Mouse (Mus musculus): ENCODE data around the gene Eif4a1. TPM values are rescaled to one million over a fixed set of nuclear protein-coding genes. Genes with fewer than 3 reads are reported as not detected.
A peak's percentile ranks its signal among the peaks of the same experiment; 100 is the strongest.

The Eif4a1 gene
- polyA plus RNA-seq, 1 experiment from 2014 or later: 563 TPM

DNA sequence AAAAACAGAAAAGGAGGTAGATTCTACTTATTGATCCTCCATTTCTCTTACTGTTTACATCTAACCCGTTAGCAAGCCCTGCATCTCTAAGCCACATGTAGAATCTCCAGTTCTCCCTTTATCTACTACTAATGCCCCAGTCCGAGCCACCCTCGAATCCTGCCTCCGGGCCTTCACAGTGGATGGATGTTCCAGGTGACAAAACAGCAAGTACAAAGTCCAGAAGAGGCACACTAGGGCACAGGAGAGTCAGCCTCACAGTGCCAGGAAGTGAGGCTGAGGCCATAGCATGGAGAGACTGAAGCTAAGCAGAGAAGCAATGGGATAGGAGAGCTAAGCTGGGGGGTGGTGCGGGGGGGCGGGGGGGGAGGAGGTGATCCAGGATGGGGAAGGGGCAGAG is 20.6 kb upstream of the Eif4a1 start:
- H3K4me2 ChIP-seq (ENCODE audit: low read length): no peak overlapping the region

DNA sequence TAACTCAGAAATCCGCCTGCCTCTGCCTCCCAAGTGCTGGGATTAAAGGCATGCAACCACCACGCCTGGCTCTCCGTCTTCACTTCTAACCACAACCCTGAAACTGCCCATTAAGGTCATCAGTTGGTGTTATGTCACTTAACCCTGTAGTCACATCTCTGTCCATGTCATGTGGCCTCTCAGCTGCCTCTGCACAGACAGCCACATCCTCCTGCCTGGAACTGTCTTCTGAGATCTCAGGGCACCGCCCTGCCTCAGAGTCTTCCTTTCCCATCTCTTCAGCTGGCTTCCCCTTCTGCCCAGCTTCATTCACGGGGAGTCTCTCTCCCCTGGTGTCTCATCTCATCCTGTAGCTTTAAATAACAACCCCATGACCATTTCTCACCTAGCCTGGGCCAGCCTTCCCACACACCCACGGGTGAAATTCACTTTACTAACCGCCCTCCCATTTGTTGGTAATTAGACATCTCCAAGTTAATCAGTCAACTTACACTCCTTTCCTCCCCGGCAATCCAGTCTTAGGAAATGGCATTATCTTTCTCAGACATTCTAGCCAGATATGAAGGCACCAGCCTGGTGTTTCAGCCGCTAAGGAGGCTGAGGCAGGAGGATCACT is 20.1 kb upstream of the Eif4a1 start:
- no peaks in the 10 kb centered on the region for H3K36me3 ChIP-seq (ENCODE audit: control insufficient read depth, insufficient read depth)
- no peaks in the 10 kb centered on the region for H3K9me3 ChIP-seq (ENCODE audit: control insufficient read depth, low read length)
- no peak overlapping the region for H3K27ac ChIP-seq (ENCODE audit: low read length)
- no peak overlapping the region for H3K4me2 ChIP-seq (ENCODE audit: low read length)
- H3K9ac ChIP-seq (replicated peaks; ENCODE audit: low read depth, low read length): no peak overlapping the region
- ATAC-seq: no peak
- 81% methylated on average over 9 of the region's 9 CpGs for WGBS
- peaks cover 11% of the 10 kb centered on the region for H3K4me1 ChIP-seq (replicated peaks; ENCODE audit: control insufficient read depth, insufficient read depth, low read length)
- no peak overlapping the region for H3K4me3 ChIP-seq (replicated peaks; ENCODE audit: low read length)
- H3K27me3 ChIP-seq (replicated peaks; ENCODE audit: control insufficient read depth, insufficient read depth, low read length): no peaks in the 10 kb centered on the region

More for the DNA sequence above, 20.6 kb upstream of the Eif4a1 start:
- no peak for ATAC-seq
- no peak overlapping the region for H3K4me3 ChIP-seq (replicated peaks; ENCODE audit: low read length)
- WGBS: 84% methylated on average over 6 of the region's 6 CpGs
- H3K27ac ChIP-seq (ENCODE audit: low read length): no peak overlapping the region
- H3K27me3 ChIP-seq (replicated peaks; ENCODE audit: control insufficient read depth, insufficient read depth, low read length): no peaks in the 10 kb centered on the region
- no peak overlapping the region for H3K9ac ChIP-seq (replicated peaks; ENCODE audit: low read depth, low read length)
- H3K4me1 ChIP-seq (replicated peaks; ENCODE audit: control insufficient read depth, insufficient read depth, low read length): peaks cover 11% of the 10 kb centered on the region
- no peaks in the 10 kb centered on the region for H3K9me3 ChIP-seq (ENCODE audit: control insufficient read depth, low read length)
- H3K36me3 ChIP-seq (ENCODE audit: control insufficient read depth, insufficient read depth): no peaks in the 10 kb centered on the region

DNA sequence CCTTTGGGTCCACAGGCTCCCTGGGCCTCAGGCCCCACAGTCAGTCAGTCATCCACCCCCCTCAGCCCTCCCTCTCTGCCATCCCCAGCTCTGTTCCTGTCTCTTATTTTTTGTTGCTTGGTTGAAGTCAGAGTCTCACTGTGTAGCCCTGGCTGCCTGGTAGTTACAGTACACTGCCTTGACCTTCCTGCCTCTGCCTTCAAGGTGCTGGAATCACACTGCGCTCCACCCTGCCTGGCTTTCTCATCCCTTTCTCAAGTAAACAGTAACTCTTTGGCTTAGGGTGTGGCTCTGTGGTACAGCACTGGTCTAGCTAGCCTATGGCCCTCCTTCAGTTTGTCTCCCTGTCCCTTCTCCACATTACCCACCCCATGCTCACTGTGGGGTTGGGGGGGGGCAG is 17.7 kb upstream of the Eif4a1 start:
- no peaks in the 10 kb centered on the region for H3K9me3 ChIP-seq (ENCODE audit: control insufficient read depth, low read length)
- H3K27me3 ChIP-seq (replicated peaks; ENCODE audit: control insufficient read depth, insufficient read depth, low read length): no peaks in the 10 kb centered on the region
- peaks cover 12% of the 10 kb centered on the region for H3K4me1 ChIP-seq (replicated peaks; ENCODE audit: control insufficient read depth, insufficient read depth, low read length)
- 97% methylated on average over 1 of the region's 1 CpGs for WGBS
- H3K36me3 ChIP-seq (ENCODE audit: control insufficient read depth, insufficient read depth): no peaks in the 10 kb centered on the region
- no peak for ATAC-seq
- no peak overlapping the region for H3K4me2 ChIP-seq (ENCODE audit: low read length)
- H3K9ac ChIP-seq (replicated peaks; ENCODE audit: low read depth, low read length): no peak overlapping the region
- H3K4me3 ChIP-seq (replicated peaks; ENCODE audit: low read length): no peak overlapping the region
- no peak overlapping the region for H3K27ac ChIP-seq (ENCODE audit: low read length)

DNA sequence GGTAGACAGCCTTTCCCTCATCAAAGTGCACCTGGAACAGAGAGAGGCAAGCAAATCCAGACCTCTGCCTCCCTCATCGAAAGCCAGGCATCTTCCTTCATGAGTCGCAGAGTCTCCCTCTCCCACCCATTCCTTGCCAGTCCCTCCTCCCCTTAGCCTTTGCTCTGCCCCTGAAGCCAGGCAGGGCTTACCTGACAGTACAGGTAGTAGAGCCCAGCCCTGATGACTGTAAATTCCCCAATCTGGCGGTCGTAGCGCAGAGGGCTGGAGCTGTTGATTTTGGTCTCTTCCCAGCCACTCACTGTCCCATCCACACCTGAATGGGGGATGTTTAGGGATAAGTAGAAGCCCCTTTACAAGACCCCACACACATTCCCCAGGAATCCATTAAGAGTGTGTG is 14.8 kb upstream of the Eif4a1 start:
- no peaks in the 10 kb centered on the region for H3K27me3 ChIP-seq (replicated peaks; ENCODE audit: control insufficient read depth, insufficient read depth, low read length)
- no peaks in the 10 kb centered on the region for H3K9me3 ChIP-seq (ENCODE audit: control insufficient read depth, low read length)
- 61% methylated on average over 5 of the region's 5 CpGs for WGBS
- no peak overlapping the region for H3K27ac ChIP-seq (ENCODE audit: low read length)
- H3K4me1 ChIP-seq (replicated peaks; ENCODE audit: control insufficient read depth, insufficient read depth, low read length): peaks cover 24% of the 10 kb centered on the region
- H3K9ac ChIP-seq (replicated peaks; ENCODE audit: low read depth, low read length): no peak overlapping the region
- H3K4me3 ChIP-seq (replicated peaks; ENCODE audit: low read length): no peak overlapping the region
- no peak for ATAC-seq
- H3K4me2 ChIP-seq (ENCODE audit: low read length): no peak overlapping the region
- no peaks in the 10 kb centered on the region for H3K36me3 ChIP-seq (ENCODE audit: control insufficient read depth, insufficient read depth)

DNA sequence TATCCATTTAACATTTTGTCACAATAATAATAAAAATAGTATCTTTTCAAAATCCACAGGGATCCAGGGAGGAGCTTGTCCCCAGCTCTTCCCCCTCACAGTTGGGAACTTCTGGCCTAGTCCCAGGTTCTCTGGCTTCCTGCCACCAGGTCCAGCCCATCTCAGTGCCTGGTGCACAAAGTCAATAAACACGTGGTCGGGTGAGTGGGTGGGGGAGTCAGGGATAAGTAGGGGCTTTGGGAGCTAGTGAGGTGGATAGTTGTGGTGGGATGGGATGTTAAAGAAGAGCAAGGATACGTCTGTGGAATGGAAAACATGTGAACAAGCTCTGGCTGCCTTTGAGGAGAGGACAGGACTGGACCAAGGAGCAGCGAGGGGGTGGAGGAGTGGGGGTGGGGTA is 14.2 kb upstream of the Eif4a1 start:
- 12% methylated on average over 4 of the region's 4 CpGs for WGBS
- Histone ChIP-seq H3K27ac (ENCODE audit: low read length) (no peak overlapping the region; the same call in none of the 2 replicates), H3K4me3 (replicated peaks; ENCODE audit: low read length) (no peak overlapping the region), H3K36me3 (ENCODE audit: control insufficient read depth, insufficient read depth) (no peaks in the 10 kb centered on the region), H3K27me3 (replicated peaks; ENCODE audit: control insufficient read depth, insufficient read depth, low read length) (no peaks in the 10 kb centered on the region), H3K9ac (replicated peaks; ENCODE audit: low read depth, low read length) (0 out of 2 replicates have a peak overlapping the region, but pooled peaks have one; percentile 22), H3K9me3 (ENCODE audit: control insufficient read depth, low read length) (no peaks in the 10 kb centered on the region), H3K4me2 (ENCODE audit: low read length) (no peak overlapping the region), H3K4me1 (replicated peaks; ENCODE audit: control insufficient read depth, insufficient read depth, low read length) (peaks cover 24% of the 10 kb centered on the region)
- no peak for ATAC-seq

DNA sequence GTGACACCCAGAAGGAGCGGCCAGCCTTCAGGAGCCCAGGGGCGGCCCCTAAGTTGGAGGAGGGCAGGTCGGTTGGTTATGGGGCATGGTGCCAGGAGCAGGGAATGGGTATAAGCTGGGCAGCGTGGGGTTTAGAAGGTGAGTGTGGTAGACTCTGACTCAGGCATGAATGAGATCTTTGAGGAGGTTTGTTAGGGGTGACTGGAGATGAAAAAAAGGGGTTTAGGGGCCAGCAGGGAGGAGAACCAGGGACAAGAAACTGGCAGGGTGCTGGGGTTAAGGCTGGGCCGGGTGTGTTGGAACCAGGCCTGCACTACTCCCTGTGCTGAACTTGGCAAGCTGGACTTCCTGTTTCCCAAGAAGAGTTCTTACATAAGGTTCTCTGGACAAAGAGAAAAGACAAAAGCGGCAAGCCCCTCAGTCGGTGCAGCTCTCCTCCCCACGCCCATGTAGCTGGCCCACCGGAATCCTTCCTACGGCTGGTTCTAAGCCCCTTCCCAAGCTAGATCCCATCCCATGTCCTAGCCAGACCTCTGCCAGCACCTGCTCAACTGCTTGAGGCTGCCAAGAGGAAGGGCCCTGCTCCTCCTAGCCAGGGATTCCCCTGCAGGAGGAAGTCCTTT is 13.4 kb upstream of the Eif4a1 start, which contains the start of gene Tnfsf13:
Gene Tnfsf13, minus strand, starts transcription at position 259 of the 623 bp plus-strand sequence.
- H3K4me2 ChIP-seq (ENCODE audit: low read length): no peak within 1 kb of the TSS
- 0 out of 2 replicates have a peak within 1 kb of the TSS, but pooled peaks have one; percentile 29 for H3K9ac ChIP-seq (replicated peaks; ENCODE audit: low read depth, low read length)
- no peaks in the 10 kb centered on the region for H3K9me3 ChIP-seq (ENCODE audit: control insufficient read depth, low read length)
- no peak within 1 kb of the TSS for H3K4me3 ChIP-seq (replicated peaks; ENCODE audit: low read length)
- ATAC-seq: no peak
- H3K27ac ChIP-seq (ENCODE audit: low read length): peak within 1 kb of the TSS; percentile 65
- H3K27me3 ChIP-seq (replicated peaks; ENCODE audit: control insufficient read depth, insufficient read depth, low read length): no peaks in the 10 kb centered on the region
- no peaks in the 10 kb centered on the region for H3K36me3 ChIP-seq (ENCODE audit: control insufficient read depth, insufficient read depth)
- H3K4me1 ChIP-seq (replicated peaks; ENCODE audit: control insufficient read depth, insufficient read depth, low read length): peaks cover 31% of the 10 kb centered on the region
- 43% methylated on average over 10 of the region's 10 CpGs for WGBS

DNA sequence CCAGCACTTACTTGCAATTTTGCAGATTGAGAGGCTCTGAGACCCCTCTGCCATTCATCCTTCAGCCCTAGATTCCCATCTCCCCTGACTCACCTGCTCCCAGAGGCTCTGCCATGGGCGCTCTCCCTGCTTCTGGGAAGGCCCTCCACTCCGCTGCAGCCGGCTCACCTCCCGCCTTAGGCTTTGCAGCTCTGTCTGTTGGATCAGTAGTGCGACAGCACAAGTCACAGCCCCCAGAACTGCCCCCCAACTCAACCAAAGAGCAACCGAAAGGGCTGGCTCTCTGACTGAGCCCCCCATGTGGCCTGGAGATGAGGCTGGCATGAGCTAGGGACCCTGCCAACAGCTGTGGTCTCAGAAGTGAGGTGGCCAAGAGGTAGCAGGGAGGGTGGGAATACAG is 12.7 kb upstream of the Eif4a1 start:
- no peak overlapping the region for H3K4me2 ChIP-seq (ENCODE audit: low read length)
- H3K27ac ChIP-seq (ENCODE audit: low read length): no peak overlapping the region; the same call in 1 of the 2 replicates
- WGBS: 76% methylated on average over 6 of the region's 6 CpGs
- ATAC-seq: no peak
- H3K4me1 ChIP-seq (replicated peaks; ENCODE audit: control insufficient read depth, insufficient read depth, low read length): peaks cover 38% of the 10 kb centered on the region
- no peaks in the 10 kb centered on the region for H3K27me3 ChIP-seq (replicated peaks; ENCODE audit: control insufficient read depth, insufficient read depth, low read length)
- H3K36me3 ChIP-seq (ENCODE audit: control insufficient read depth, insufficient read depth): no peaks in the 10 kb centered on the region
- no peak overlapping the region for H3K9ac ChIP-seq (replicated peaks; ENCODE audit: low read depth, low read length)
- H3K9me3 ChIP-seq (ENCODE audit: control insufficient read depth, low read length): no peaks in the 10 kb centered on the region
- H3K4me3 ChIP-seq (replicated peaks; ENCODE audit: low read length): no peak overlapping the region

DNA sequence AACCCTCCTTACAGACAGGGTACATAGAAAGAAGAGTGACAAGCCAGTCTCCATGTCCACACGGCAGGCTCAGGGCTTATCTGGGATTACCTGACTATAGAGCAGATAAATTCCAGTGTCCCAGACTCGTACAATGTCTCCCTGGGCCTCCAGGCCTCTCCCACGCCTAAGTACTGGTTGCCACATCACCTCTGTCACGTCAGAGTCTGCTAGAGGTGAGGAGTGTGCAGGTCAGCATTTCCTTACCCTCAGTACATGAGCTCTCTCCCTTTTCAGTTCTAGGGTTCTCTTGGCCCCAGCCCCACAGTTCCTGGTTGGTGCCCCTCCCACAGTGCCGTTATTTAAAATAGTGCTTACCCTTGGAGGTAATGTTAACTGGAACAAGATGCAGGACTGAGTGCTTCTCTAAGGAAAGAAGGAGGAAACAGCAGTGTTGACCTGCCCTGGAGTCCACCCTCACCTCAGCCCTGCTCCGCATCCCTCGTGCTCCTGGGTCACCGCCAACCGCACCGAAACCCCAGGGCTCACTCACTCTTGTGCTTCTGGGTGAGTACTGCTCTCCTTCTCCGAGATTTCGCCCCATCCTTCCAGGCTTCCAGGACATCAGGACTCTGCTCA is 12.0 kb upstream of the Eif4a1 start:
- H3K4me1 ChIP-seq (replicated peaks; ENCODE audit: control insufficient read depth, insufficient read depth, low read length): peaks cover 44% of the 10 kb centered on the region
- 83% methylated on average over 12 of the region's 12 CpGs for WGBS
- H3K4me2 ChIP-seq (ENCODE audit: low read length): no peak overlapping the region
- 0 out of 2 replicates have a peak, but pooled peaks cover 2% of the 10 kb centered on the region for H3K36me3 ChIP-seq (ENCODE audit: control insufficient read depth, insufficient read depth)
- no peak overlapping the region for H3K27ac ChIP-seq (ENCODE audit: low read length)
- H3K9ac ChIP-seq (replicated peaks; ENCODE audit: low read depth, low read length): no peak overlapping the region
- no peaks in the 10 kb centered on the region for H3K9me3 ChIP-seq (ENCODE audit: control insufficient read depth, low read length)
- no peaks in the 10 kb centered on the region for H3K27me3 ChIP-seq (replicated peaks; ENCODE audit: control insufficient read depth, insufficient read depth, low read length)
- no peak overlapping the region for H3K4me3 ChIP-seq (replicated peaks; ENCODE audit: low read length)
- no peak for ATAC-seq

DNA sequence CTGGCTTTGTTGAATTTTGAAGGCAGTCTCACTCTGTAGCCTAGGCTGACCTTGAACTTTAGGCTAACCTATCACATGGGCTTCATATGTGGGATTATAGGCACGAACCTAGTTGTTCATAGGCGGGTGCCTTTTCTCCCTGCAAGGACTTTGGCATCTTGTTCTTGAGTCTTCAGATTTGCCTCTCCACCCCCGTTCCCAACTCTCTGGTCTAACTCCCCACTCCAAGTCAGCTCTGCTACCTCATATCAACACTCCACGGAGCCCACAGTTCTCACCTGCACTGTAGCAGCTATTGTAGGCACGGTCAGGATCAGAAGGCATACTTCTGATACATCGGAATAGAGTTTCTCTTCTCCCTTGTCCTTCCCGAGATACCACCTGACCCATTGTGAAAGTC is 11.4 kb upstream of the Eif4a1 start:
- H3K4me1 ChIP-seq (replicated peaks; ENCODE audit: control insufficient read depth, insufficient read depth, low read length): peaks cover 45% of the 10 kb centered on the region
- no peak for ATAC-seq
- WGBS: 81% methylated on average over 7 of the region's 7 CpGs
- H3K9ac ChIP-seq (replicated peaks; ENCODE audit: low read depth, low read length): peak overlapping the region; percentile 43; the same call in 1 of the 2 replicates
- no peak overlapping the region for H3K4me3 ChIP-seq (replicated peaks; ENCODE audit: low read length)
- peak overlapping the region; percentile 98 for H3K4me2 ChIP-seq (ENCODE audit: low read length)
- peaks cover 2% of the 10 kb centered on the region; the same call in 1 of the 2 replicates for H3K36me3 ChIP-seq (ENCODE audit: control insufficient read depth, insufficient read depth)
- no peaks in the 10 kb centered on the region for H3K9me3 ChIP-seq (ENCODE audit: control insufficient read depth, low read length)
- no peaks in the 10 kb centered on the region for H3K27me3 ChIP-seq (replicated peaks; ENCODE audit: control insufficient read depth, insufficient read depth, low read length)
- H3K27ac ChIP-seq (ENCODE audit: low read length): peak overlapping the region; percentile 97; the same call in 1 of the 2 replicates
